Mouse (Mus musculus) intestine, postnatal 0 days (tissue): ENCODE results near the gene H2-T22. TPM values are rescaled to one million over a fixed set of nuclear protein-coding genes. Genes with fewer than 3 reads are reported as not detected.
"Not testable (repeated sequence)": the region's sequence is repeated elsewhere in the genome, so short reads cannot be mapped to it uniquely, and the experiment has no call there.

Experiments
- ATAC-seq: fragments of 200-750 bp; cut with Nextera tagmentation; 2 replicates; pipeline ENCODE4 v1.8.0; 2017; ENCODE audit warnings: mild to moderate bottlenecking, moderate TSS enrichment, moderate library complexity
- H3K27ac ChIP-seq: fragments of 300-500 bp; sonication (generic); 2 replicates; pipeline ENCODE4 v1.5.1; 2014; ENCODE audit warnings: mild to moderate bottlenecking, low read depth, low read length, moderate library complexity
- H3K27me3 ChIP-seq: fragments of 300-500 bp; sonication (generic); replicated peaks from 2 replicates; pipeline ENCODE4 v1.6.1; 2014; ENCODE audit warnings: low read length, mixed read lengths; ENCODE audit not compliant: control insufficient read depth, insufficient read depth
- H3K36me3 ChIP-seq: fragments of 300-500 bp; sonication (generic); 2 replicates; pipeline ENCODE4 v1.6.1; 2014; ENCODE audit warnings: mild to moderate bottlenecking, moderate library complexity; ENCODE audit not compliant: control insufficient read depth, insufficient read depth
- H3K4me1 ChIP-seq: fragments of 300-500 bp; sonication (generic); replicated peaks from 2 replicates; pipeline ENCODE4 v1.6.1; 2014; ENCODE audit warnings: antibody characterized with exemption, low read length, mixed read lengths; ENCODE audit not compliant: control insufficient read depth, insufficient read depth
- H3K4me2 ChIP-seq: fragments of 300-500 bp; sonication (generic); replicated peaks from 2 replicates; pipeline ENCODE4 v1.6.1; 2014; ENCODE audit warnings: low read depth, mild to moderate bottlenecking, moderate library complexity
- H3K4me3 ChIP-seq: fragments of 300-500 bp; sonication (generic); 2 replicates; pipeline ENCODE4 v1.5.1; 2014; ENCODE audit warnings: low read depth, low read length
- H3K9ac ChIP-seq: fragments of 300-500 bp; sonication (generic); 2 replicates; pipeline ENCODE4 v1.6.1; 2014; ENCODE audit warnings: mild to moderate bottlenecking, low read depth, low read length
- H3K9me3 ChIP-seq: fragments of 300-500 bp; sonication (generic); 2 replicates; pipeline ENCODE4 v1.6.1; 2016; ENCODE audit warnings: mixed run types; ENCODE audit not compliant: control insufficient read depth
- CTCF ChIP-seq: sonication (generic); IDR thresholded peaks from 2 replicates; pipeline ENCODE4 v1.5.1; 2016; ENCODE audit warnings: low read depth, mild to moderate bottlenecking, control low read depth, antibody characterized with exemption, moderate library complexity
- WGBS: fragments of 180-500 bp; shearing (Covaris S2); extraction: QIAGEN DNeasy Blood & Tissue Kit; methylation state at CpG from one replicate; pipeline ENCODE4 v1.1.7; 2014; 5-methylcytosine and 5-hydroxymethylcytosine counted together
- polyA plus RNA-seq: library from polyadenylated mRNA; unstranded; fragments of >200 nt; fragmentation: Nextera tagmentation; extraction: Ambion mirVana; gene quantifications from 2 replicates; pipeline ENCODE4 v1.2.1, GENCODE M21; 2015

The H2-T22 gene
- polyA plus RNA-seq: 19.5 and 21.2 TPM in 2 replicates

- Histone ChIP-seq H3K4me3 (peak within 1 kb of the TSS; percentile 42), H3K9ac (peak within 1 kb of the TSS; percentile 34), H3K27ac (peak within 1 kb of the TSS; percentile 15; the same call in 1 of the 2 replicates), H3K4me2 (peak within 1 kb of the TSS; percentile 82)
- not testable (repeated sequence) for H3K27me3 ChIP-seq, H3K36me3 ChIP-seq, H3K9me3 ChIP-seq, H3K4me1 ChIP-seq
- peak; percentile 88 for ATAC-seq
- 1% methylated on average over 12 of the region's 12 CpGs for WGBS
Measured at GRCm38 (mm10) chr17:36042610-36043169, at the start of gene H2-T22, which contains the start of gene Gm6034. TSS of gene H2-T22 (minus strand) at chr17:36042747. TSS of gene Gm6034 (plus strand) at chr17:36042961.

GRCm38 (mm10) chr17:36091933-36092332 lies 49.4 kb upstream of the H2-T22 start:
- not testable (repeated sequence) for H3K4me2 ChIP-seq, H3K36me3 ChIP-seq, H3K9me3 ChIP-seq, H3K27me3 ChIP-seq, H3K9ac ChIP-seq, ATAC-seq, H3K4me3 ChIP-seq, H3K4me1 ChIP-seq, H3K27ac ChIP-seq
- WGBS: no CpG with 5 or more reads among the region's 2 CpGs

GRCm38 (mm10) chr17:36085976-36086375 lies 43.4 kb upstream of the H2-T22 start:
- not testable (repeated sequence) for H3K27me3 ChIP-seq, H3K4me3 ChIP-seq, H3K9me3 ChIP-seq, ATAC-seq, H3K4me1 ChIP-seq, H3K27ac ChIP-seq, H3K4me2 ChIP-seq, H3K36me3 ChIP-seq, H3K9ac ChIP-seq
- WGBS: 52% methylated on average over 1 of the region's 1 CpGs

- 0 out of 2 replicates have a peak overlapping the region, but pooled peaks have one; percentile 28 for H3K9ac ChIP-seq
- no peaks in the 10 kb centered on the region for H3K36me3 ChIP-seq
- peak overlapping the region; percentile 65 for H3K27ac ChIP-seq
- 1% methylated on average over 42 of the region's 42 CpGs for WGBS
- ATAC-seq: peak; percentile 82
- H3K4me2 ChIP-seq: peak overlapping the region; percentile 96
- no peak for TF ChIP-seq CTCF
- no peaks in the 10 kb centered on the region for H3K4me1 ChIP-seq
- H3K27me3 ChIP-seq: 0 out of 2 replicates have a peak, but pooled peaks cover 5% of the 10 kb centered on the region
- peak overlapping the region; percentile 52 for H3K4me3 ChIP-seq
- no peaks in the 10 kb centered on the region for H3K9me3 ChIP-seq
Measured at GRCm38 (mm10) chr17:36083870-36084451, 41.4 kb upstream of the H2-T22 start.

GRCm38 (mm10) chr17:36083266-36083869 lies 40.8 kb upstream of the H2-T22 start:
- peak; percentile 69 for ATAC-seq
- 1% methylated on average over 46 of the region's 46 CpGs for WGBS
- Histone ChIP-seq H3K36me3 (no peaks in the 10 kb centered on the region), H3K27me3 (0 out of 2 replicates have a peak, but pooled peaks cover 5% of the 10 kb centered on the region), H3K4me3 (peak overlapping the region; percentile 52), H3K9me3 (no peaks in the 10 kb centered on the region), H3K27ac (peak overlapping the region; percentile 65), H3K4me1 (no peaks in the 10 kb centered on the region), H3K9ac (0 out of 2 replicates have a peak overlapping the region, but pooled peaks have one; percentile 28), H3K4me2 (peak overlapping the region; percentile 96)
- no peak for TF ChIP-seq CTCF

DNA sequence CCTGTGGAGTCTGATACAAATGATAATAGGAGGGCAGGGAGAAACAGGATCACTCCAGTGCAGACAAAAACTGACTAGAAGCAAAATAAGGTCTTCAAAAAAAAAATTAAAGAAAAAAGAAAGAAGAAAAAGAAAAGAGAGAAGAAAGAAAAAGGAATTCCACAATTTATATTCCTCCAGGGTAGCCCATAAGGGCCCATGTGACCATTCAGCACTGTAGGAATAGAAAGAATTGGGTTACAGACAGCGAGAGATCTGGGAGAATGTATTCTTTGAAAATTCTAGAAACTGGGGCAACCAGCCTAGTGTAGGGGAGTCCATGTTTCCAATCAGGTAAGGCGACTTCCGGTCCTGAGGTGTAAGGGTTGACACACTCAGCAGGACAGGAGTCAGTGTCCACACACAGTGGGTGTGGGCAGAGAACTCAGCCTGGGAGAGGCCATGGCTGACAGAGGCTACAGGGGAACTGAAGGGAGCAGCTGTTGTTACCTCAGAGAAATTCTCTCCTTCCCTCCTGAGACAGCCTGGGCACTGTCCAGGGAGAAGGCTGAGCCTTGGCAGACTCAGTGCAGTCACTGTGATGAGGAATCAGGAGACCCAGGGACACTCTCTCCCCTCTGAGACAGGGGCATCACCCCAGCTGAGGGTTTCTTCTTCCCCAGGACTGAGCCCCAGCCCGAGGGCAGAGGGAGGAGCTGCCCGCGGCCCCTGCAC lies 40.1 kb upstream of the H2-T22 start:
- not testable (repeated sequence) for ATAC-seq, H3K9me3 ChIP-seq, H3K9ac ChIP-seq, H3K27ac ChIP-seq, H3K4me1 ChIP-seq, H3K27me3 ChIP-seq, H3K36me3 ChIP-seq
- peak overlapping the region; percentile 96 for H3K4me2 ChIP-seq
- H3K4me3 ChIP-seq: peak overlapping the region; percentile 52
- 51% methylated on average over 5 of the region's 6 CpGs for WGBS

GRCm38 (mm10) chr17:36081901-36082300 lies 39.4 kb upstream of the H2-T22 start:
- ATAC-seq, H3K4me2 ChIP-seq, H3K4me3 ChIP-seq, H3K27ac ChIP-seq, H3K36me3 ChIP-seq, H3K9ac ChIP-seq, H3K4me1 ChIP-seq, H3K9me3 ChIP-seq, H3K27me3 ChIP-seq: not testable (repeated sequence)
